Mouse (Mus musculus): ENCODE measurements around the gene Qrich2. TPM values are rescaled to one million over a fixed set of nuclear protein-coding genes. Genes with fewer than 3 reads are reported as not detected.

The Qrich2 gene
- total RNA-seq, 1 experiment = 0.22 TPM

DNA sequence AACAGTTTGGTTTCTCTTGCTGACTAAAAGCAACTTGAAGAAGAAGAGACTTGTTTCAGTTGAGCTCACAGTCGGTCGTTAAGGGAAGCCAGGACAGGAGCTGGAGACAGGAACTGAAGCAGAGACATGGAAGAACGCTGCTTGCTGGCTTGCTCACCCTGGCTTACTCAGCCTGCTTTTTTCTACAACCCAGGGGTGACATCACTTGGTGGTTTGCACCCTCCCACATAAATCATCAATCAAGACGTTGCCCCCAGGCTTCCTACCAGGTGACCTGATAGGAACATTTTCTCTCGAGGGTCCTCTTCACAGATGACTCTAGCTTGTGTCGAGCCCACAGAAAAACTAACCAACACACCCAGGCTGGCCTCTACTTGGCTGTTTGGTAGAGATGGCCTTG, 42.8 kb downstream of the Qrich2 start:
- no peak overlapping the region for H3K4me3 ChIP-seq (ENCODE audit: insufficient read depth in 1 of 2, low read depth in 1 of 2, low read length in 2 of 2, poor library complexity in 1 of 2, severe bottlenecking in 1 of 2)
- TF ChIP-seq HCFC1 (IDR thresholded peaks at IDR 0.05; ENCODE audit: borderline replicate concordance, insufficient read depth, low read length) (no peak), ZNF384 (IDR thresholded peaks at IDR 0.05; ENCODE audit: low read depth, low read length) (no peak), ZC3H11A (IDR thresholded peaks at IDR 0.05; ENCODE audit: borderline replicate concordance, low read depth, low read length) (no peak), CHD2 (IDR thresholded peaks at IDR 0.05; ENCODE audit: low read depth, low read length) (no peak), MAFK (IDR thresholded peaks at IDR 0.05; ENCODE audit: insufficient read depth, low read depth, low read length) (no peak)
- no peak overlapping the region; the same call in 1 of the 2 replicates for H3K9ac ChIP-seq (ENCODE audit: insufficient read depth, low read depth, low read length, poor library complexity, severe bottlenecking)
- no peaks in the 10 kb centered on the region for H3K36me3 ChIP-seq (ENCODE audit: control insufficient read depth, insufficient read depth, low read length, poor library complexity, severe bottlenecking)
- in situ Hi-C loops (cut with MboI; ENCODE audit: low sequenced_read_pairs in 2 of 2, unreplicated experiment in 2 of 2) = no loop called here
- no peak for DNase-seq (ENCODE audit: low read depth, low spot score)
- H3K9me3 ChIP-seq (ENCODE audit: control insufficient read depth, insufficient read depth, low read depth, low read length) = no peaks in the 10 kb centered on the region
- H3K27ac ChIP-seq (ENCODE audit: insufficient read depth, low read depth, low read length, poor library complexity, severe bottlenecking) = peak overlapping the region; percentile 68; the same call in 1 of the 2 replicates
- peaks cover 4 to 30% of the 10 kb centered on the region in 2 experiments for H3K4me1 ChIP-seq (ENCODE audit: control insufficient read depth in 2 of 2, insufficient read depth in 2 of 2, low read length in 2 of 2, poor library complexity in 1 of 2)

- no peaks in the 10 kb centered on the region for H3K9me3 ChIP-seq (ENCODE audit: control insufficient read depth, insufficient read depth, low read depth, low read length)
- in situ Hi-C loops (cut with MboI; ENCODE audit: low sequenced_read_pairs in 2 of 2, unreplicated experiment in 2 of 2) = no loop called here
- H3K4me1 ChIP-seq (ENCODE audit: control insufficient read depth in 2 of 2, insufficient read depth in 2 of 2, low read length in 2 of 2, poor library complexity in 1 of 2) = peaks cover 6 to 30% of the 10 kb centered on the region in 2 experiments
- no peak for DNase-seq (ENCODE audit: low read depth, low spot score)
- H3K27ac ChIP-seq (ENCODE audit: insufficient read depth, low read depth, low read length, poor library complexity, severe bottlenecking) = peak overlapping the region; percentile 56; the same call in 1 of the 2 replicates
- no peak overlapping the region for H3K4me3 ChIP-seq (ENCODE audit: insufficient read depth in 1 of 2, low read depth in 1 of 2, low read length in 2 of 2, poor library complexity in 1 of 2, severe bottlenecking in 1 of 2)
- H3K9ac ChIP-seq (ENCODE audit: insufficient read depth, low read depth, low read length, poor library complexity, severe bottlenecking) = 0 out of 2 replicates have a peak overlapping the region, but pooled peaks have one; percentile 0
- H3K36me3 ChIP-seq (ENCODE audit: control insufficient read depth, insufficient read depth, low read length, poor library complexity, severe bottlenecking) = no peaks in the 10 kb centered on the region
- TF ChIP-seq MAFK (IDR thresholded peaks at IDR 0.05; ENCODE audit: insufficient read depth, low read depth, low read length) = no peak
- no peak for TF ChIP-seq CHD2 (IDR thresholded peaks at IDR 0.05; ENCODE audit: low read depth, low read length)
- no peak for TF ChIP-seq ZC3H11A (IDR thresholded peaks at IDR 0.05; ENCODE audit: borderline replicate concordance, low read depth, low read length)
- no peak for TF ChIP-seq ZNF384 (IDR thresholded peaks at IDR 0.05; ENCODE audit: low read depth, low read length)
- TF ChIP-seq HCFC1 (IDR thresholded peaks at IDR 0.05; ENCODE audit: borderline replicate concordance, insufficient read depth, low read length) = no peak
Measured at GRCm38 (mm10) chr11:116422562-116422961, 43.5 kb downstream of the Qrich2 start.

DNA sequence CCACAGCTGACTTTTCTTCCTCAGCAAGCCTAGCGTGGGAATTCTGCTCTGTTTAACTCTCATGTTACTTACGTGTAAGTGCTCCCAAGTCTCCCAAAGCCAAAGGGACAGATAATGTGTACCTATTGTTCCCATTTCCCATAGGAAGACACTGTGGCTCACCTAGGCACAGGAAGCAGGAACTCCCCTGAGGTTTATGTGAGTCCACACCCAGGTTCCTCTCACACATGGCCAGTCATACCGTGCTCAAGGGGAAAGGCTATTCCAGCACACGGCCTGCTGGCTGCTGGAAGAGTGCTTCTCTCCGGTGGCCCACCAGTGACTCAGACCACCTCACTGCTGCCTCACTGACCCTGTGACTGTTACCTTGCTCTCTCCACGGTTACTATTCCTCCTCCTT, 44.9 kb downstream of the Qrich2 start:
- in situ Hi-C loops (cut with MboI; ENCODE audit: low sequenced_read_pairs in 2 of 2, unreplicated experiment in 2 of 2) = no loop called here

GRCm38 (mm10) chr11:116418841-116419462, 47.1 kb downstream of the Qrich2 start:
- Histone ChIP-seq H3K36me3 (ENCODE audit: control insufficient read depth, insufficient read depth, low read length, poor library complexity, severe bottlenecking) (no peaks in the 10 kb centered on the region), H3K9me3 (ENCODE audit: control insufficient read depth, insufficient read depth, low read depth, low read length) (no peaks in the 10 kb centered on the region), H3K4me1 (ENCODE audit: control insufficient read depth in 2 of 2, insufficient read depth in 2 of 2, low read length in 2 of 2, poor library complexity in 1 of 2) (peaks cover 6 to 28% of the 10 kb centered on the region in 2 experiments), H3K27ac (ENCODE audit: insufficient read depth, low read depth, low read length, poor library complexity, severe bottlenecking) (no peak overlapping the region), H3K4me3 (ENCODE audit: insufficient read depth in 1 of 2, low read depth in 1 of 2, low read length in 2 of 2, poor library complexity in 1 of 2, severe bottlenecking in 1 of 2) (no peak overlapping the region), H3K9ac (ENCODE audit: insufficient read depth, low read depth, low read length, poor library complexity, severe bottlenecking) (no peak overlapping the region)
- no peak for DNase-seq (ENCODE audit: low read depth, low spot score)
- TF ChIP-seq ZNF384 (IDR thresholded peaks at IDR 0.05; ENCODE audit: low read depth, low read length) (no peak), CHD2 (IDR thresholded peaks at IDR 0.05; ENCODE audit: low read depth, low read length) (no peak), MAFK (IDR thresholded peaks at IDR 0.05; ENCODE audit: insufficient read depth, low read depth, low read length) (no peak), ZC3H11A (IDR thresholded peaks at IDR 0.05; ENCODE audit: borderline replicate concordance, low read depth, low read length) (no peak), HCFC1 (IDR thresholded peaks at IDR 0.05; ENCODE audit: borderline replicate concordance, insufficient read depth, low read length) (no peak)
- in situ Hi-C loops (cut with MboI; ENCODE audit: low sequenced_read_pairs in 2 of 2, unreplicated experiment in 2 of 2) = no loop called here

More for the DNA sequence above, 44.9 kb downstream of the Qrich2 start:
- H3K9me3 ChIP-seq (ENCODE audit: control insufficient read depth, insufficient read depth, low read depth, low read length) = no peaks in the 10 kb centered on the region
- no peaks in the 10 kb centered on the region for H3K36me3 ChIP-seq (ENCODE audit: control insufficient read depth, insufficient read depth, low read length, poor library complexity, severe bottlenecking)
- no peak for DNase-seq (ENCODE audit: low read depth, low spot score)
- no peak overlapping the region for H3K4me3 ChIP-seq (ENCODE audit: insufficient read depth in 1 of 2, low read depth in 1 of 2, low read length in 2 of 2, poor library complexity in 1 of 2, severe bottlenecking in 1 of 2)
- H3K4me1 ChIP-seq (ENCODE audit: control insufficient read depth in 2 of 2, insufficient read depth in 2 of 2, low read length in 2 of 2, poor library complexity in 1 of 2) = peaks cover 6 to 32% of the 10 kb centered on the region in 2 experiments
- no peak overlapping the region for H3K9ac ChIP-seq (ENCODE audit: insufficient read depth, low read depth, low read length, poor library complexity, severe bottlenecking)
- no peak for TF ChIP-seq MAFK (IDR thresholded peaks at IDR 0.05; ENCODE audit: insufficient read depth, low read depth, low read length)
- TF ChIP-seq HCFC1 (IDR thresholded peaks at IDR 0.05; ENCODE audit: borderline replicate concordance, insufficient read depth, low read length) = no peak
- TF ChIP-seq CHD2 (IDR thresholded peaks at IDR 0.05; ENCODE audit: low read depth, low read length) = no peak
- no peak for TF ChIP-seq ZNF384 (IDR thresholded peaks at IDR 0.05; ENCODE audit: low read depth, low read length)
- no peak for TF ChIP-seq ZC3H11A (IDR thresholded peaks at IDR 0.05; ENCODE audit: borderline replicate concordance, low read depth, low read length)
- no peak overlapping the region for H3K27ac ChIP-seq (ENCODE audit: insufficient read depth, low read depth, low read length, poor library complexity, severe bottlenecking)
